Mouse (Mus musculus) hindlimb bud, embryonic 11.5 days (tissue): ENCODE measurements around the gene Kdm6b.
A peak's percentile ranks its signal among the peaks of the same experiment; 100 is the strongest.

Experiments used
- DNase-seq: peaks from one replicate; pipeline ENCODE4 v3.0.0-alpha.2; 2012; ENCODE audit warnings: low read depth, low spot score; ENCODE audit errors: extremely low spot score

The Kdm6b gene

GRCm38 (mm10) chr11:69367616-69368355 lies 45.7 kb downstream of the Kdm6b start:
- DNase-seq: no peak

- DNase-seq: peak; percentile 69
Measured at GRCm38 (mm10) chr11:69366855-69367615, 46.4 kb downstream of the Kdm6b start.

- peak; percentile 91 for DNase-seq
Measured at GRCm38 (mm10) chr11:69366157-69366854, 47.2 kb downstream of the Kdm6b start.

- DNase-seq: no peak
Measured at GRCm38 (mm10) chr11:69365722-69366121, 47.8 kb downstream of the Kdm6b start.

GRCm38 (mm10) chr11:69364910-69365309 lies 48.6 kb downstream of the Kdm6b start:
- DNase-seq: no peak

GRCm38 (mm10) chr11:69364376-69364775 lies 49.1 kb downstream of the Kdm6b start:
- DNase-seq: no peak

GRCm38 (mm10) chr11:69362479-69362878 lies 51.0 kb downstream of the Kdm6b start:
- DNase-seq: no peak

- no peak for DNase-seq
Measured at GRCm38 (mm10) chr11:69362021-69362420, 51.5 kb downstream of the Kdm6b start.

GRCm38 (mm10) chr11:69357690-69358089 lies 55.8 kb downstream of the Kdm6b start:
- no peak for DNase-seq

- no peak for DNase-seq
Measured at GRCm38 (mm10) chr11:69356544-69356943, 56.9 kb downstream of the Kdm6b start.
